23 mouse cellular contexts compared by ENCODE assay signal in the genomic region with DNA sequence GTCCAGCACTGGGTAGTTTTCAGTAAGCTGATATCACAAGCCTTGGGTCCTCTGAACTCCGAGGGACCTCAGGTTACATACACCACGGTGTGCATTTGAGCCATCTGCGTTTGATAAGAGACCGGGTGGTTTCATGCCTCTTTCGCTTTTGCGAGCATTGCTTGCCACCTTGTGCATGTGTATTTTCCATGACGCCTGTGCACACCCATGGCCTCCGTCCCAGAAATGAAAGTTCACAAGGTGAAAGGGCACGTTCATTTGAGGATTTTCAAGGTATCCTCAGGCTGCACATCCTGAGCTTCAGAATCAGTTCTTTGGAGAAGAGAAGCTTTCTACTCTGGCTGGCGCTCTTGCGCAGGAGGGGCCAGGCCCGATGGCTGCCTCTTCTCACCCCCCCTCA. TPM values are rescaled to one million over a fixed set of nuclear protein-coding genes. Genes with fewer than 3 reads are reported as not detected.
A peak's percentile ranks its signal among the peaks of the same experiment; 100 is the strongest.
DNase-seq lines count a peak whose midpoint lies in the region; ATAC-seq and TF ChIP-seq lines count a peak whose summit lies in the region.
"Had no signal": no experiment of that assay in that cellular context is flagged by ENCODE, and none has a peak within 500 bp of the region (broad histone marks: within the 10 kb centered on the region; RNA-seq: fewer than 3 reads in every experiment).

No protein-coding gene starts in this region.

- H3K9ac ChIP-seq in kidney, embryonic 14.5 days (ENCODE audit: low read depth, low read length): no peak overlapping the region
- H3K9ac ChIP-seq in stomach, embryonic 16.5 days (ENCODE audit: low read length): peak overlapping the region; percentile 17; the same call in 1 of the 2 replicates
- H3K9ac ChIP-seq: forebrain, embryonic 13.5 days; hindbrain, embryonic 14.5 days; liver, embryonic 13.5 days; lung, embryonic 15.5 days; neural tube, embryonic 12.5 days had no signal

- H3K36me3 ChIP-seq in kidney, adult 2 months (ENCODE audit: control insufficient read depth, insufficient read depth, low read length): no peaks in the 10 kb centered on the region; the same call in 1 of the 2 replicates
- H3K36me3 ChIP-seq in kidney, embryonic 14.5 days (ENCODE audit: control insufficient read depth, insufficient read depth, low read length): peaks cover 21% of the 10 kb centered on the region; the same call in 1 of the 2 replicates
- H3K36me3 ChIP-seq in stomach, embryonic 16.5 days (ENCODE audit: control insufficient read depth, insufficient read depth, low read length): no peaks in the 10 kb centered on the region
- H3K36me3 ChIP-seq: heart, embryonic 10.5 days; liver, embryonic 13.5 days; neural tube, embryonic 12.5 days had no signal

- H3K4me1 ChIP-seq in kidney, adult 2 months (ENCODE audit: control insufficient read depth, insufficient read depth, low read length): no peaks in the 10 kb centered on the region
- H3K4me1 ChIP-seq in kidney, embryonic 14.5 days (ENCODE audit: control insufficient read depth, insufficient read depth, low read length): no peaks in the 10 kb centered on the region
- H3K4me1 ChIP-seq in brown adipose tissue, adult 24 weeks (ENCODE audit: control insufficient read depth, insufficient read depth, insufficient read length, low read length): no peaks in the 10 kb centered on the region; the same call in 1 of the 2 replicates
- H3K4me1 ChIP-seq in stomach, embryonic 16.5 days (ENCODE audit: control insufficient read depth, insufficient read depth, low read length): peaks cover 3% of the 10 kb centered on the region; the same call in 1 of the 2 replicates
- H3K4me1 ChIP-seq: forebrain, embryonic 13.5 days; liver, embryonic 13.5 days; lung, embryonic 15.5 days; neural tube, embryonic 12.5 days had no signal

- H3K4me3 ChIP-seq in kidney, adult 2 months (ENCODE audit: insufficient read depth, low read depth, low read length): no peak overlapping the region
- no peak overlapping the region for H3K4me3 ChIP-seq in kidney, embryonic 14.5 days (ENCODE audit: low read length)
- no peak overlapping the region for H3K4me3 ChIP-seq in brown adipose tissue, adult 24 weeks (ENCODE audit: insufficient read depth, low read depth, low read length)
- no peak overlapping the region for H3K4me3 ChIP-seq in stomach, embryonic 16.5 days (replicated peaks; ENCODE audit: low read length)
- H3K4me3 ChIP-seq: forebrain, embryonic 13.5 days; heart, embryonic 10.5 days; liver, embryonic 13.5 days; lung, embryonic 15.5 days; neural tube, embryonic 12.5 days had no signal

- TF ChIP-seq CTCF in kidney, adult 2 months (conservative IDR thresholded peaks at IDR 0.05; ENCODE audit: insufficient read depth, insufficient read length, low read depth, low read length): no peak; the same call in 1 of the 2 replicates

- H3K9me3 ChIP-seq in kidney, embryonic 14.5 days (ENCODE audit: control insufficient read depth, low read length): no peaks in the 10 kb centered on the region
- no peaks in the 10 kb centered on the region for H3K9me3 ChIP-seq in stomach, embryonic 16.5 days (replicated peaks; ENCODE audit: control insufficient read depth, low read length)
- H3K9me3 ChIP-seq: forebrain, embryonic 13.5 days; heart, embryonic 10.5 days; liver, embryonic 13.5 days; lung, embryonic 15.5 days; neural tube, embryonic 12.5 days had no signal

- 66% methylated on average over 12 of the region's 12 CpGs for WGBS in kidney, adult 2 months
- 63% methylated on average over 12 of the region's 12 CpGs for WGBS in kidney, embryonic 14.5 days
- 65% methylated on average over 12 of the region's 12 CpGs for WGBS in stomach, embryonic 16.5 days

- TF ChIP-seq POLR2A in kidney, adult 2 months (IDR thresholded peaks at IDR 0.05; ENCODE audit: low read depth, low read length): no peak

- peak; percentile 50 to 82 for DNase-seq in adrenal gland, adult (ENCODE audit: inconsistent age in 2 of 2, low spot score in 1 of 2)
- DNase-seq in adrenal gland, postnatal 4 days (ENCODE audit: low spot score in 2 of 2): no peak
- DNase-seq in kidney, adult 2 months: peak; percentile 46
- DNase-seq in layer of hippocampus, postnatal 36 days: no peak
- DNase-seq: cerebellum, adult 11 months; cerebellum, postnatal 10 days; heart, postnatal 4 days; liver, embryonic 13.5 days; lung, postnatal 4 days; midbrain, embryonic 14.5 days; right cerebral cortex, postnatal 14 days; spleen, adult 18-20 months; thymus, postnatal 25 days had no signal

- no peaks in the 10 kb centered on the region for H3K27me3 ChIP-seq in kidney, adult 2 months (replicated peaks; ENCODE audit: control insufficient read depth, insufficient read depth, low read length)
- H3K27me3 ChIP-seq in kidney, embryonic 14.5 days (ENCODE audit: control insufficient read depth, insufficient read depth, low read length): no peaks in the 10 kb centered on the region
- no peaks in the 10 kb centered on the region for H3K27me3 ChIP-seq in stomach, embryonic 16.5 days (ENCODE audit: control insufficient read depth, insufficient read depth, low read length)
- H3K27me3 ChIP-seq: forebrain, embryonic 13.5 days; liver, embryonic 13.5 days; lung, embryonic 15.5 days; neural tube, embryonic 12.5 days had no signal

- H3K4me2 ChIP-seq in kidney, embryonic 14.5 days (replicated peaks; ENCODE audit: low read depth, low read length): no peak overlapping the region
- no peak overlapping the region for H3K4me2 ChIP-seq in stomach, embryonic 16.5 days (ENCODE audit: low read depth, low read length)
- H3K4me2 ChIP-seq: forebrain, embryonic 13.5 days; hindbrain, embryonic 14.5 days; liver, embryonic 13.5 days; lung, embryonic 15.5 days; neural tube, embryonic 12.5 days had no signal

- no peak for ATAC-seq in kidney, embryonic 14.5 days (ENCODE audit: low FRiP score, low TSS enrichment)
- ATAC-seq in stomach, embryonic 16.5 days (ENCODE audit: insufficient read depth, low FRiP score): no peak
- ATAC-seq: forebrain, embryonic 13.5 days; inflammation-experienced regulatory T-cells, adult 6 months had no signal

- no peak overlapping the region for H3K27ac ChIP-seq in kidney, adult 2 months (ENCODE audit: insufficient read depth, low read depth, low read length)
- H3K27ac ChIP-seq in kidney, embryonic 14.5 days (ENCODE audit: low read depth, low read length): no peak overlapping the region
- peak overlapping the region; percentile 95 for H3K27ac ChIP-seq in brown adipose tissue, adult 24 weeks (replicated peaks; ENCODE audit: low read depth, low read length)
- H3K27ac ChIP-seq in stomach, embryonic 16.5 days (ENCODE audit: low read length): no peak overlapping the region; the same call in 1 of the 2 replicates
- H3K27ac ChIP-seq: forebrain, embryonic 13.5 days; heart, embryonic 10.5 days; hindbrain, embryonic 14.5 days; kidney, postnatal 0 days; liver, embryonic 13.5 days; lung, embryonic 15.5 days; neural tube, embryonic 12.5 days had no signal

RNA-seq across cellular contexts. Expression of a gene that starts 49.8 kb away (rescaled TPM):
- total RNA-seq in adrenal gland, postnatal 4 days (2021): 10 to 100 TPM; 21.8 to 26.1 TPM
- 68.4 and 70.8 TPM in 2 replicates for polyA plus RNA-seq in kidney, adult 2 months (2012; rRNA removed)
- polyA plus RNA-seq in kidney, embryonic 14.5 days (2014; fragmentation: Nextera tagmentation; extraction: Ambion mirVana): 51.4 and 73.9 TPM in 2 replicates
- polyA plus RNA-seq in brown adipose tissue, adult 24 weeks (2012; ENCODE audit: insufficient read depth, insufficient read length, missing spikeins): 171 and 187 TPM in 2 replicates
- 106 and 112 TPM in 2 replicates for polyA plus RNA-seq in stomach, embryonic 16.5 days (2015; fragmentation: Nextera tagmentation; extraction: Ambion mirVana)
- 10 to 100 TPM; 31.3 to 38.2 TPM for total RNA-seq in layer of hippocampus, postnatal 36 days (2021)

Comparison
In these comparisons a context has a peak if more than half of its experiments do, and no peak if none do; other contexts are left out.
1. DNase-seq: peak in adrenal gland, adult (2 of 2) and kidney, adult 2 months (single experiment); none in adrenal gland, postnatal 4 days (0 of 2) and layer of hippocampus, postnatal 36 days (0 of 2).